In the genomic region with DNA sequence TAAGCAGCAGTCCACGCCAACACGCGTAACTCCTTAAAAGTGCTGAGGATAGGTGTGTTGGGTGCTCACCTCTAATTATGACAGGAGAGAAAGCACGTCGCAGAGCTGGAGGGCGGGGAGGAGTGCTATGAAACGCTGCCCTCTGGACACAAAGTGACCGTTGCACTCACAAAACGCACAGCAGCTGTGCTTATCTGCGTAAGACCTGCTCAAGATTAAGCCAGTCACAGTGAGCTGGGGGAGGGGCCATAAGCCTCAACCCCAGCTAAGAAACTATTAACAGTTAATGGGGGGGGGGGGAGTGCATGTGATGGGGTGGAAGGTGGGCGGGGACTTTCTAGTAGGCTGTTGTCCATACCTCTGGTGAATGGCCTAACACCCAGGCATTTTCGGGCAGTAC, we compare ENCODE assay signal across 28 mouse cellular contexts. TPM values are rescaled to one million over a fixed set of nuclear protein-coding genes. Genes with fewer than 3 reads are reported as not detected.
DNase-seq lines count a peak whose midpoint lies in the region; ATAC-seq and TF ChIP-seq lines count a peak whose summit lies in the region.
"Had no signal": no experiment of that assay in that cellular context is flagged by ENCODE, and none has a peak within 500 bp of the region (broad histone marks: within the 10 kb centered on the region; RNA-seq: fewer than 3 reads in every experiment).

No protein-coding gene starts in this region.

- DNase-seq in retina, adult 2 months (ENCODE audit: low read depth, low spot score) = peak; percentile 77
- DNase-seq in retina, embryonic 14.5 days (ENCODE audit: low spot score) = no peak
- DNase-seq in spleen, adult 12 weeks (ENCODE audit: low spot score) = no peak
- DNase-seq in frontal cortex, postnatal 25 days (ENCODE audit: low spot score in 2 of 2) = no peak
- DNase-seq: adrenal gland, postnatal 14 days; cerebellum, adult 11-12 months; cerebellum, adult 9-11 months; embryo, embryonic 11 days; gastrocnemius, adult 2 months; gastrocnemius, postnatal 36 days; heart, adult 18-20 months; kidney, postnatal 14 days; lung, embryonic 14.5 days; lung, postnatal 14 days; midbrain, embryonic 14.5 days; right cerebral cortex, postnatal 25 days had no signal

- H3K4me3 ChIP-seq in liver, embryonic 12.5 days = no peak overlapping the region
- H3K4me3 ChIP-seq in small intestine, adult 2 months (ENCODE audit: low read depth, low read length) = no peak overlapping the region
- H3K4me3 ChIP-seq: embryonic facial prominence, embryonic 12.5 days; forebrain, embryonic 10.5 days; forebrain, embryonic 15.5 days; gastrocnemius, adult 2 months; hindbrain, embryonic 15.5 days; limb, embryonic 12.5 days; neural tube, embryonic 15.5 days had no signal

- H3K4me1 ChIP-seq in liver, embryonic 12.5 days = peaks cover 42% of the 10 kb centered on the region
- H3K4me1 ChIP-seq in small intestine, adult 2 months (ENCODE audit: control insufficient read depth, insufficient read depth, insufficient read length, low read length) = peaks cover 11% of the 10 kb centered on the region; the same call in 1 of the 2 replicates
- H3K4me1 ChIP-seq: embryonic facial prominence, embryonic 12.5 days had no signal

- H3K9ac ChIP-seq in liver, embryonic 12.5 days = no peak overlapping the region
- H3K9ac ChIP-seq: embryonic facial prominence, embryonic 12.5 days; forebrain, embryonic 15.5 days; hindbrain, embryonic 15.5 days; limb, embryonic 12.5 days; liver, embryonic 14.5 days; lung, embryonic 14.5 days; neural tube, embryonic 15.5 days had no signal

- no peaks in the 10 kb centered on the region for H3K9me3 ChIP-seq in liver, embryonic 12.5 days (replicated peaks)
- H3K9me3 ChIP-seq: embryonic facial prominence, embryonic 12.5 days; forebrain, embryonic 15.5 days; hindbrain, embryonic 15.5 days; neural tube, embryonic 15.5 days had no signal

- H3K27ac ChIP-seq in liver, embryonic 12.5 days = no peak overlapping the region
- H3K27ac ChIP-seq in small intestine, adult 2 months (ENCODE audit: insufficient read depth, low read depth, low read length) = peak overlapping the region; percentile 54; the same call in 1 of the 2 replicates
- H3K27ac ChIP-seq: embryonic facial prominence, embryonic 12.5 days; forebrain, embryonic 10.5 days; forebrain, embryonic 15.5 days; gastrocnemius, adult 2 months; hindbrain, embryonic 15.5 days; limb, embryonic 12.5 days; liver, embryonic 14.5 days; neural tube, embryonic 15.5 days had no signal

- no peak for TF ChIP-seq CTCF in small intestine, adult 2 months (IDR thresholded peaks at IDR 0.05; ENCODE audit: extremely low read depth, insufficient read length, insufficient replicate concordance, low read depth, low read length)

- H3K4me2 ChIP-seq in liver, embryonic 12.5 days = peak overlapping the region; percentile 20; the same call in 1 of the 2 replicates
- H3K4me2 ChIP-seq: embryonic facial prominence, embryonic 12.5 days; forebrain, embryonic 15.5 days; heart, embryonic 11.5 days; hindbrain, embryonic 15.5 days; limb, embryonic 12.5 days; lung, embryonic 14.5 days; neural tube, embryonic 15.5 days had no signal

- H3K27me3 ChIP-seq in liver, embryonic 12.5 days (replicated peaks) = 0 out of 2 replicates have a peak, but pooled peaks cover 4% of the 10 kb centered on the region
- H3K27me3 ChIP-seq in small intestine, adult 2 months (ENCODE audit: control insufficient read depth, insufficient read depth, low read length) = no peaks in the 10 kb centered on the region
- H3K27me3 ChIP-seq: CH12.LX; embryonic facial prominence, embryonic 12.5 days; forebrain, embryonic 15.5 days; hindbrain, embryonic 15.5 days; limb, embryonic 12.5 days; neural tube, embryonic 15.5 days had no signal

- 47% methylated on average over 12 of the region's 12 CpGs for WGBS in liver, embryonic 12.5 days (ENCODE audit: insufficient replicate concordance)
- WGBS in small intestine, adult 2 months = 49% methylated on average over 12 of the region's 12 CpGs

- no peak for TF ChIP-seq POLR2A in small intestine, adult 2 months (IDR thresholded peaks at IDR 0.05; ENCODE audit: low read depth, low read length)

- H3K36me3 ChIP-seq in liver, embryonic 12.5 days = no peaks in the 10 kb centered on the region
- H3K36me3 ChIP-seq in small intestine, adult 2 months (ENCODE audit: control insufficient read depth, insufficient read depth, low read length) = no peaks in the 10 kb centered on the region
- H3K36me3 ChIP-seq: embryonic facial prominence, embryonic 12.5 days; forebrain, embryonic 10.5 days; forebrain, embryonic 15.5 days; hindbrain, embryonic 15.5 days; limb, embryonic 12.5 days; neural tube, embryonic 15.5 days had no signal

- ATAC-seq in liver, embryonic 12.5 days = no peak
- no peak for ATAC-seq in monocyte, adult 5-6 weeks (replicated peaks; ENCODE audit: insufficient number of reproducible peaks, low FRiP score, low TSS enrichment, poor library complexity, severe bottlenecking)
- ATAC-seq: forebrain, embryonic 15.5 days had no signal

RNA-seq across cellular contexts. Expression of gene Ak3, which starts 5.0 kb away (rescaled TPM):
- 56.9 and 59.3 TPM in 2 replicates for polyA plus RNA-seq in liver, embryonic 12.5 days (2016; fragmentation: Nextera tagmentation; extraction: Ambion mirVana)
- 96.9 and 124 TPM in 2 replicates for polyA plus RNA-seq in small intestine, adult 2 months (2012; rRNA removed)
- 25.3 to 47.3 TPM (median 27.9 TPM) in 3 replicates for total RNA-seq in monocyte, adult 5-6 weeks (2017)

RNA-seq across cellular contexts. Expression of gene Rcl1, which starts 48.4 kb away (rescaled TPM):
- 81.1 and 83.7 TPM in 2 replicates for polyA plus RNA-seq in liver, embryonic 12.5 days (2016; fragmentation: Nextera tagmentation; extraction: Ambion mirVana)
- 5.5 and 9.9 TPM in 2 replicates for polyA plus RNA-seq in small intestine, adult 2 months (2012; rRNA removed)
- total RNA-seq in monocyte, adult 5-6 weeks (2017) = 11.4 to 15.9 TPM (median 12.8 TPM) in 3 replicates
